Mouse (Mus musculus): Measurements from ENCODE around the gene Cst7. TPM values are rescaled to one million over a fixed set of nuclear protein-coding genes. Genes with fewer than 3 reads are reported as not detected.

Cst7 gene
- polyA plus RNA-seq, 1 experiment from 2014 or later: 0.21 TPM

GRCm38 (mm10) chr2:150600263-150600662 is 30.0 kb downstream of the Cst7 start:
- no peak overlapping the region for H3K27ac ChIP-seq
- H3K9ac ChIP-seq: no peak overlapping the region
- ATAC-seq (replicated peaks; ENCODE audit: low FRiP score): no peak
- 93% methylated on average over 2 of the region's 2 CpGs for WGBS
- no peak overlapping the region for H3K4me2 ChIP-seq
- H3K36me3 ChIP-seq: 0 out of 2 replicates have a peak, but pooled peaks cover 2% of the 10 kb centered on the region
- H3K9me3 ChIP-seq (replicated peaks): no peaks in the 10 kb centered on the region
- H3K4me1 ChIP-seq: no peaks in the 10 kb centered on the region
- no peak overlapping the region for H3K4me3 ChIP-seq (replicated peaks)
- no peaks in the 10 kb centered on the region for H3K27me3 ChIP-seq

GRCm38 (mm10) chr2:150602166-150602565 is 32.0 kb downstream of the Cst7 start:
- Histone ChIP-seq H3K9ac (no peak overlapping the region), H3K4me2 (no peak overlapping the region), H3K4me1 (peaks cover 2% of the 10 kb centered on the region; the same call in 1 of the 2 replicates), H3K27ac (no peak overlapping the region), H3K36me3 (0 out of 2 replicates have a peak, but pooled peaks cover 2% of the 10 kb centered on the region), H3K4me3 (replicated peaks) (no peak overlapping the region), H3K9me3 (replicated peaks) (no peaks in the 10 kb centered on the region), H3K27me3 (no peaks in the 10 kb centered on the region)
- no peak for ATAC-seq (replicated peaks; ENCODE audit: low FRiP score)
- 88% methylated on average over 2 of the region's 2 CpGs for WGBS

- 88% methylated on average over 2 of the region's 2 CpGs for WGBS
- no peaks in the 10 kb centered on the region for H3K36me3 ChIP-seq
- no peak overlapping the region for H3K27ac ChIP-seq
- H3K4me3 ChIP-seq (replicated peaks): no peak overlapping the region
- H3K4me1 ChIP-seq: peaks cover 11% of the 10 kb centered on the region
- H3K9ac ChIP-seq: no peak overlapping the region
- H3K4me2 ChIP-seq: no peak overlapping the region
- no peak for ATAC-seq (replicated peaks; ENCODE audit: low FRiP score)
- H3K9me3 ChIP-seq (replicated peaks): no peaks in the 10 kb centered on the region
- no peaks in the 10 kb centered on the region for H3K27me3 ChIP-seq
Observed at GRCm38 (mm10) chr2:150604802-150605201, 34.6 kb downstream of the Cst7 start.

GRCm38 (mm10) chr2:150607086-150607485 is 36.9 kb downstream of the Cst7 start:
- no peak for ATAC-seq (replicated peaks; ENCODE audit: low FRiP score)
- peak overlapping the region; percentile 89 for H3K4me3 ChIP-seq (replicated peaks)
- no peaks in the 10 kb centered on the region for H3K36me3 ChIP-seq
- no peak overlapping the region for H3K9ac ChIP-seq
- peaks cover 11% of the 10 kb centered on the region for H3K4me1 ChIP-seq
- H3K27ac ChIP-seq: no peak overlapping the region
- peaks cover 5% of the 10 kb centered on the region; the same call in 1 of the 2 replicates for H3K27me3 ChIP-seq
- WGBS: 88% methylated on average over 1 of the region's 1 CpGs
- H3K4me2 ChIP-seq: peak overlapping the region; percentile 74
- no peaks in the 10 kb centered on the region for H3K9me3 ChIP-seq (replicated peaks)

GRCm38 (mm10) chr2:150608087-150608799 is 38.0 kb downstream of the Cst7 start, which contains the start of gene Apmap:
Gene Apmap, minus strand, starts transcription at chr2:150608567.
- H3K27me3 ChIP-seq: peaks cover 5% of the 10 kb centered on the region; the same call in 1 of the 2 replicates
- peak within 1 kb of the TSS; percentile 76 for H3K9ac ChIP-seq
- H3K4me2 ChIP-seq: peak within 1 kb of the TSS; percentile 74
- peak; percentile 99 for ATAC-seq (replicated peaks; ENCODE audit: low FRiP score)
- peak within 1 kb of the TSS; percentile 89 for H3K4me3 ChIP-seq (replicated peaks)
- H3K27ac ChIP-seq: peak within 1 kb of the TSS; percentile 65
- no peaks in the 10 kb centered on the region for H3K9me3 ChIP-seq (replicated peaks)
- peaks cover 11% of the 10 kb centered on the region for H3K4me1 ChIP-seq
- under 1% methylated on average over 42 of the region's 42 CpGs for WGBS
- no peaks in the 10 kb centered on the region for H3K36me3 ChIP-seq

DNA sequence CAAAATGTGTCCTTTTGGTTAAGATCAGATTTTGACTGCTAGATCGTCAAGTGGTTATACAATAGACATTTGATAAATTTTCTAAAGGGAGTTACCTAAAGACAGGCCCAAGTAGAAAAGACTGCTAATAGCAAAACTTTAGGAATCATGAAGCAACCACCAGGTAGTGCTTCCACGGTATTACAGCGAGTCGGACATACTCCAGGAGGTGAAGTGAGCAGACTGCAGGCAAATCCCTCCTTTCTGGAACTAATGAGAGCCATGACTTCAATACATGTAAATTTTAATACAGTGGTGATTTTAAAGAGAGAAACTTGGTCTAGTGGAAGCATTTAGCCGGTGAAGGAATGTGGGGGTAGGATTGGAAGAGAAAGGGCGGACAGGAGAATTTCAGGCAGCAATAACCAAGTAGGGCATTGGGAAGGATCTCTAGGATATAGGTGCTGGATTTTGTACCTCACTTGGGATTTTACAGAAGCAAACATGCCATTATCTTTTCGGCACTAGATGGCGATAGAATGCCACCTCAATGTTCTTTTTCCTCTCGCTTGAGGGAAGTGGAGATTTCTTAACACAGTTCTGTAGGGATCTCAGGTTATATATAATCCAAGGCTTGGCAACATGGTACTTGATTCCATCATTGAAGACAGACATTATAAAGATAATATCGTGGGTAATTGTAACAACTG is 38.8 kb downstream of the Cst7 start:
- no peaks in the 10 kb centered on the region for H3K9me3 ChIP-seq (replicated peaks)
- H3K9ac ChIP-seq: peak overlapping the region; percentile 76
- peak overlapping the region; percentile 74 for H3K4me2 ChIP-seq
- H3K4me1 ChIP-seq: peaks cover 11% of the 10 kb centered on the region
- peak overlapping the region; percentile 89 for H3K4me3 ChIP-seq (replicated peaks)
- no peaks in the 10 kb centered on the region for H3K36me3 ChIP-seq
- H3K27me3 ChIP-seq: peaks cover 5% of the 10 kb centered on the region; the same call in 1 of the 2 replicates
- WGBS: under 1% methylated on average over 10 of the region's 10 CpGs
- peak overlapping the region; percentile 65 for H3K27ac ChIP-seq
- ATAC-seq (replicated peaks; ENCODE audit: low FRiP score): peak; percentile 75

DNA sequence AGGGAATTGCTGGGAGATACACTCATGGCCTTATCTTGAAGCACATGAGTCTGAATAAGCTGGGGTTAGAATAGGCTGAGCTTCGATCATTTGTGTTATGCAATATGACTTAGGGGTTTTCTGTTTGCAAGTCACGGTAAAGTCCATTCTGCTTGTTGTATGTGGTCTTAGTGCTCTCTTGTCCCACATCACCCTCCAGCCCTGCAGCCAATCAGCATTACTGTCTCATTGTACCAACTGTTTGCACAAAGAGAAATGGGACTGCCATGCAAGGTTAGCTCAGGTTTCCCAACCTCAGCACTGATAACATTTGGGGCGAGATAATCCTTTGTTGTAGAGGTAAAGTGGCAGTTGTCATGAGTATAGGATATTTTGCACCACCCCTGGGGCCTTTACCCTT is 39.9 kb downstream of the Cst7 start:
- Histone ChIP-seq H3K4me2 (no peak overlapping the region), H3K9me3 (replicated peaks) (no peaks in the 10 kb centered on the region), H3K36me3 (no peaks in the 10 kb centered on the region), H3K27me3 (peaks cover 5% of the 10 kb centered on the region; the same call in 1 of the 2 replicates), H3K9ac (no peak overlapping the region), H3K4me3 (replicated peaks) (no peak overlapping the region), H3K27ac (no peak overlapping the region), H3K4me1 (peaks cover 11% of the 10 kb centered on the region)
- ATAC-seq (replicated peaks; ENCODE audit: low FRiP score): no peak
- WGBS: 81% methylated on average over 3 of the region's 3 CpGs

- Histone ChIP-seq H3K9ac (no peak overlapping the region), H3K4me3 (replicated peaks) (no peak overlapping the region), H3K36me3 (no peaks in the 10 kb centered on the region), H3K9me3 (replicated peaks) (no peaks in the 10 kb centered on the region), H3K4me1 (no peaks in the 10 kb centered on the region), H3K27ac (no peak overlapping the region), H3K27me3 (no peaks in the 10 kb centered on the region), H3K4me2 (no peak overlapping the region)
- ATAC-seq (replicated peaks; ENCODE audit: low FRiP score): no peak
- 63% methylated on average over 3 of the region's 3 CpGs for WGBS
Observed at GRCm38 (mm10) chr2:150621698-150622097, 51.5 kb downstream of the Cst7 start.

- no peaks in the 10 kb centered on the region for H3K27me3 ChIP-seq
- WGBS: 85% methylated on average over 3 of the region's 3 CpGs
- H3K27ac ChIP-seq: no peak overlapping the region
- no peak overlapping the region for H3K9ac ChIP-seq
- no peak overlapping the region for H3K4me3 ChIP-seq (replicated peaks)
- H3K9me3 ChIP-seq (replicated peaks): no peaks in the 10 kb centered on the region
- H3K4me2 ChIP-seq: no peak overlapping the region
- no peaks in the 10 kb centered on the region for H3K36me3 ChIP-seq
- no peaks in the 10 kb centered on the region for H3K4me1 ChIP-seq
- no peak for ATAC-seq (replicated peaks; ENCODE audit: low FRiP score)
Observed at GRCm38 (mm10) chr2:150623957-150624356, 53.7 kb downstream of the Cst7 start.

- ATAC-seq (replicated peaks; ENCODE audit: low FRiP score): no peak
- WGBS: 89% methylated on average over 8 of the region's 8 CpGs
- Histone ChIP-seq H3K9me3 (replicated peaks) (no peaks in the 10 kb centered on the region), H3K36me3 (no peaks in the 10 kb centered on the region), H3K4me3 (replicated peaks) (no peak overlapping the region), H3K27ac (no peak overlapping the region), H3K4me2 (no peak overlapping the region), H3K27me3 (no peaks in the 10 kb centered on the region), H3K9ac (no peak overlapping the region), H3K4me1 (no peaks in the 10 kb centered on the region)
Observed at GRCm38 (mm10) chr2:150624926-150625325, 54.7 kb downstream of the Cst7 start.

DNA sequence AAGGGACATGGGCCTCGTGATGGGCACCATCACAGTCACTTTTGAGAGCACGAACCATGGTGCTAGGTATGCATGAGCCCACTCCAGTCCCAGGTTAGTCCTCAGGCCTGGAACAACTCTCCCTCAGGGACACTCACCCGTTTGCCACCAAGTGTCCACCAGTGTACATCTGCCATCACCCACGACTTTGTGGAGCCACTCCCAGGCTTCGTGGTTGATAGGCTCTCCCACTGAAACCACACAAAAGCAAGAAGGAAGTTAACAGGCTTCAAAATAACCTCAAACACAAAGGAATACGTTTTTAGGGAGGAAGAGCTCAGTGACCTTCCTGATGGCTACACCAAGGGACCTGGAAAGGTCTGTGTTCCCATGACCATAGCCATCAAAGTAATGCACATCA is 56.9 kb downstream of the Cst7 start:
- ATAC-seq (replicated peaks; ENCODE audit: low FRiP score): no peak
- no peak overlapping the region for H3K27ac ChIP-seq
- no peak overlapping the region for H3K9ac ChIP-seq
- 66% methylated on average over 6 of the region's 6 CpGs for WGBS
- H3K27me3 ChIP-seq: no peaks in the 10 kb centered on the region
- H3K4me2 ChIP-seq: no peak overlapping the region
- no peaks in the 10 kb centered on the region for H3K36me3 ChIP-seq
- no peaks in the 10 kb centered on the region for H3K9me3 ChIP-seq (replicated peaks)
- no peak overlapping the region for H3K4me3 ChIP-seq (replicated peaks)
- no peaks in the 10 kb centered on the region for H3K4me1 ChIP-seq
